Mouse (Mus musculus) large intestine, adult 2 months (tissue): ENCODE results near the gene Gm9732. TPM values are rescaled to one million over a fixed set of nuclear protein-coding genes. Genes with fewer than 3 reads are reported as not detected.
"Not testable (repeated sequence)": the region's sequence is repeated elsewhere in the genome, so short reads cannot be mapped to it uniquely, and the experiment has no call there.

Experiments used
- DNase-seq: peaks from one replicate; pipeline ENCODE4 v3.0.0-alpha.2; 2012; ENCODE audit warnings: low read depth, low spot score
- WGBS: fragments of 180-500 bp; shearing (Covaris S2); methylation state at CpG from one replicate; pipeline ENCODE4 v1.1.7; 2018; 5-methylcytosine and 5-hydroxymethylcytosine counted together
- polyA plus RNA-seq: library from polyadenylated mRNA; depleted of rRNA; stranded (reverse); fragments of >200 nt; gene quantifications from 2 replicates; pipeline ENCODE4 v1.2.3, GENCODE M21; 2012; rRNA removed

Gm9732 gene
- polyA plus RNA-seq = not detected in 2 replicates

DNA sequence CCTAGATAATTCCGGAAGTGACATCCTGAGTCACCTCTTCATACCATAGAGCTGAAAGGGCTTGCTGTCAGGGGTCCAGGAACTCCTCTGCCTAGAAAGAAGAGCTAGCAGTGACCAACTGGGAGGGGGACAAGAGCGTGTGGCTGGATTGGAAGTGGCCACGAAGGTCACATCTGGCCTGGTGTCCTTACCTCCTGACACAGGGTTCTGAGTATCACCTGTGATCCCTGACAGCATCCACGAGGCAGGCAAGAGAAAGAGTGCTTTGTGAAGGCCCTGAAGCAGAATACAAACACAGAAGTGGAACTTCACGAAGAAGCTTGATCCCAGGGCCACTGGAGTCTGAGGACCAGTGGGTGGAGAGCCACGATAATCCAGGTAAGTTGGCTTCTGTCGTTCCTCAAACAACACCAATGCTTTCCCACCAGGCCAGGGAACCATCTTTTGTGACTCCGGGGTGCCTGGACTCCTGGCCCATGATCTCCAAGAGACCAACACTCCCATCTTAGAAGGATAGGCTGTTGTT, at the start of gene Gm9732:
Gm9732 (plus strand) TSS at position 51 of the 526 bp plus-strand sequence.
- DNase-seq = not testable (repeated sequence)
- WGBS = 76% methylated on average over 8 of the region's 8 CpGs

DNA sequence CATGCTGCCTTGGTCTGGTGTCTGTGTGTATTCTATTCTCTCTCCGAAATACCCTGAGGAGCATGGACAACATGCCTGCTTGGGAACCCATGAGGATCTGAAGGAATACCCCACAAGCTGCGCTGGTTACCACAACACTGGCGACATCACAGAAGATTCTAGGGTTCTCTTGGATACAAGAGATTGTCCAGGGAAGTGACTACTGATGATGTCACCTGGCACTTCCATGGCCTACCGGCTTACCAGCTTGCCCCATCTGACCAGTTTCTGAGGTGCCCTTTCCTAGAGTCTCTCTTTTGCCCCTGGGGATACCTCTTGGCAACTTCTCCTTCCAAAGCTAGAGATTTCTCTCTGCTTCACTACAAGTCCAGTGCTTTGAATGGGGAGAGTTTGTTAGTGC, 39.6 kb upstream of the Gm9732 start, which contains the start of gene Gm8122:
Gm8122 (minus strand) TSS at position 101 of the 400 bp plus-strand sequence.
- not testable (repeated sequence) for DNase-seq
- 91% methylated on average over 4 of the region's 4 CpGs for WGBS

DNA sequence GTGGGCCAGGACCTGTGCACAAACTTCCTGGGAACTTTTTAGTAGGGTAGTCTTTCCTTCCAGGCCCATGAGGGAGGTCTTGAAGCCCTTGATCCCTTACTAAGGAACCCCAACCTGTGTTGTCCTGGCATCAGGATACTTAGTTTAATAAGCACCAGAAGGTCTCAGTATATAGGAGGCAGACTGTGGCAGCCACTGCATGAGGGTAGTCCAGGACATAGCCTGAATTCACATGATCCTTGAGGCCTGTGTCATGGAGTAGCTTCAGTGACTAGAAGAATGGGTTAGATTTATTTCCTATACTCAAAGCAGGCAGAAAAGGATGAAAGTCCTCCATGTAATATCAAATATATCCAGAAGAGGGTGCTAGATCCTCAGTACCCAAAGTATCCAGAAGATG, 37.1 kb upstream of the Gm9732 start:
- DNase-seq = not testable (repeated sequence)

DNA sequence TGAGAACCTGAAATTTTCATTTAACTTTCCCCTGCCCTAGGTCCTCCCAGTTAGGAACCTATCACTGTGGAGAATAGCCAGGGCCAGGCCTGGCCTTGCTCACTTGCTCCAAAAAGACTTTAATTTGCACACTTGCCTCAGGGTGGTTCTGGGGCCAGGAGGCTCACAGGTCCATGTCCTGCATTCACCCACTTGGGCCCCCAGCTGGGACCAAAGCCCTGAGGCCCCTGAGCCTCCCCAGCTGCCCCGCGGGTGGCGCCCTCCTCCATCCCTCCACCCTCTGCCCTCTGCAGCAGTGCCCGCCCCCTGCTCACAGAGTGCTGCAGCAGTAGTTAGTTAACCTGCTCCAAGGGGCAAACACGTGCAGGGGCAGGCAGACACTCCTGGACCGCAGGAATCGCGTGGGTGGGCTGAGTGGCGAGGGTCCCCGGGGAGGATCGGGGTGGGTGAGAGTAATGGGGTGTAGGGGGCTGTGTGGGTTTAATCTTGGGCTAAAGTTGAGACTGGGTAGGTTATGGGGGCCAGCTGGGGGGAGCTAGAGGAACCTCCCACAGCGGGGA, 25.1 kb upstream of the Gm9732 start:
- not testable (repeated sequence) for DNase-seq
- 28% methylated on average over 10 of the region's 12 CpGs for WGBS

DNA sequence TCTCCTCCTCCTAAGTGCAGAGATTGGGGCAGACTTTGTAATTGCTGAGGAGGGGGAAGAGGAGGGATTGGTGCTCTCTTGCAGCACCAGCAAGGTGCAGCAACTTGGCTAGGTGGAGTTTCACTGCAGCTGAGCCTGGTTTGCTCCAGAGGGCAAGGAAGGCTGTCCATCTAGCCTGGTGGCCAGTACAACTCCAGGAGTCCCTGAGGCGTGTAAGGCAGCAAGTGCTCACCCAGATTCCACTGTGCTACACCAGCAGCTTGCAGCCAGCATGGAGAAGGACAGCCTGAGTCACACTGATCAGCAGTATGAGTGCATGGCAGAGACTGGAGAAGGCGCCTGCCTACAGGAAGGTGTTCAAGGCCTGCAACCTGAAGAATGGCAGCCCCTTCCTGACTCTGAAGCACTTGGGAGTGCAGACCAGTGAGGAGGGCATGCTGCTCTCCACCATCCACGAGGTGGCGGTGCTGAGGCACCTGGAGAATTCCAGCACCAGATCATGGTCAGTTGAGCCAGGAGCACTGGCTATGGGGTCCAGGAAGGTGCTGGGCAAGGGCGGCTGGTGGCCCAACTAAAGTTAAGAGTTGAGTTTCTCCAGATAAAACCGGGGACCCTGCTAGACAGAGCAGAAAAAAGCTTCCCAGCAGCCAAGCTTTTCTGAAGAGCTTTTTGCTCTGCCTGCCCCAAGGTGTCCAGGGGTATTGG, 24.1 kb upstream of the Gm9732 start:
- whole genome bisulfite sequencing = 24% methylated on average over 5 of the region's 6 CpGs
- DNase-seq = not testable (repeated sequence)

DNA sequence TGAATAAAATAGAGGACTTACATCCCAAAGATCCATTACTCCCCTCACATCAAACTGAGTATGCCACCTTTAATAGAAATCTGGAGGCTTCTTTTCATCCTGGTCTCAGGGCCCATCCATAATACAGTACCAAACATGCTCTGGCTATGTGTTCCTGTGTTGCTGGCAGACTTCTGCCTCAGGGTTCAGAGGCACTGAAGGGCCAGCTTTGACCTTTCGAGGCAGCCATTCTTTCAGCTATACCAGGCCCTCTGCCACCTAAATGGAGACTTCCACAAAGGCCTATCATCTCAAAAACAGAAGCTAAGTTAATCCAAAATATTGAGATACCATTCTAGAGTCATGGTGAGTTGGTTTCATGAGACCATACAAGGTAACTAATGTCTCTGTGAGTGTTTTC, 18.3 kb upstream of the Gm9732 start:
- 69% methylated on average over 1 of the region's 1 CpGs for WGBS
- not testable (repeated sequence) for DNase-seq

DNA sequence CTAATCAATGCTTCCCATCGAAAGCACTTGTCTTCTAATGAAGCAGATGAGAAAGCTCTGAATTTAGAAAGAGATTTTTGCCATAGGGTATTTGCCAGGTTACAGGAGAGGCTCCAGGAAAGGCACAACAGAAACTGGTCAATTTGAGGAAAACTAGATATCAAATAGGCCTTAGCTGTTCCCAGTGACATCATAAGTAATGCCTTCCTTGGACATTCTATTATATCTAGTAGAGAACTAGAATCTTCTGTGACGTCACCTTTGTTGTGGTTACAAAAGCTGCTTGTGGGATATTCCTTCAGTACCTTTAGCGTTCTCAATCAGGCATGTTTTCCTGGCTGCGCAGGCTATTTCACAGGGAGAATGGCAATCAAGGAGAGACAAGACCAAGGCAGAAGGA, 16.5 kb upstream of the Gm9732 start, which contains the start of gene Gm8126:
Gm8126 (plus strand) TSS at position 301 of the 400 bp plus-strand sequence.
- WGBS = 87% methylated on average over 3 of the region's 4 CpGs
- not testable (repeated sequence) for DNase-seq

DNA sequence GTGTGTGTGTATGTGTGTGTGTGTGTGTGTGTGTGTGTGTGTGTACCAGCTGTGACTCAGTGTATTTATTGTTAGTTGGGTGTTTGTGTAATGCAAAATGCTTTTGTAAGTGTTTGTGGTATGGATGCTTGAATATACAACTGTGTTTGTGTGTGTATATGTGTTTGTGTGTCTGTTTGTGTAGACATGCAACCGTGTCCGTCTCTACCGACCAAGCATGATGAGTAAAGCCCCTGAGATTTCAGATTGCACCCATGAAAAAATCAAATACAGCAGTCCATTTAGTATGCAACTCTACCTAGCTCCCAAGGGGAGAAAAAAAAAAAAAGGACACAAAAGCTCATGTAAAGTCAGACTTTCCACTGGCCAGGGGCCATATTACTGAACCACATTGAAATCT, 11.4 kb upstream of the Gm9732 start:
- WGBS = 92% methylated on average over 3 of the region's 3 CpGs

DNA sequence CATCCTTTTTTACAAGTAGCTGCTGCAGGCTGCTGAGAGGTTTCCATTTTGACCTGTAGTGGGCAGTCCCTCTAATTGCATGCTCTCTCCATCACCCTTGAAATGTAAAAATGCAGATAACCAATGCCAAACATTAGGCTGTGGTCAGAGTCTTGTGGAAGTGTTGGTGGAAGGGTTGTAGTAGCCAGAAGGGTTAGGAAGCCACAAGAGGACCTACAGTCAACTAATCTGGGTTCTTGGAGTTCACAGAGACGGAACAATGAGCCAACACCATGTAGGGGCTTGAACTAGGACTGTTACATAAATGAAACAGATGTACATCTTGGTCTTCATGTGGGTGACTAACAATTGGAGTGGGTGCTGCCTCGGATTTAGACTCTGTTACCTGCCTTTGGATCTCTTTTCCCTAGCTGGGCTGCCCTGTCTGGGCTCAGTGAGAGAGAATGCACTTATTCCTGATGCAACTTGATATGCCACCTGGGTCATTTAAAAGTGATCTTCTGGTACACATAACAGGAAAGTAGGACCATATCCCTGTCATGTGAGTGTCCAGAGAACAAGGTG, 6.2 kb upstream of the Gm9732 start:
- WGBS = 23% methylated on average over 2 of the region's 2 CpGs
- DNase-seq = not testable (repeated sequence)

More for the DNA sequence above, 11.4 kb upstream of the Gm9732 start:
- not testable (repeated sequence) for DNase-seq

DNA sequence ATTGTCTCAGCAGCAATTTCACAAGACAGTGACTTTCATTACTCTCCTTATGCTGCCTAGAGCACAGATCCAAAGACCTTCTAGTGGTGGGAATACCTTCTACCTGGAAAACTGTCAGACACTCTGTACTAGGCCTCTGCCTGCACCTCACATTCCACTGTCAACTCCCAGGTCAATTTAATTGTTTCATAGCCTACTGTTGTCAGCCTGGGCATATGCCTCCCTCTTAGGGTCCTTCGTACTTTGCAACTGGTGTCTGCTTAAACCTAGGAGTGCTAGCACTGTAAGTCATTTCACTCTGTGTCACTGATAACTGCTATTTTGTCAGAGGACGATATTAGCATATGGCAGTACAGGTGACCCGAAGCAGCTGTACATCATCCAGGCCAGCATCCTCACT, 5.6 kb upstream of the Gm9732 start:
- 83% methylated on average over 3 of the region's 3 CpGs for WGBS
- DNase-seq = not testable (repeated sequence)

DNA sequence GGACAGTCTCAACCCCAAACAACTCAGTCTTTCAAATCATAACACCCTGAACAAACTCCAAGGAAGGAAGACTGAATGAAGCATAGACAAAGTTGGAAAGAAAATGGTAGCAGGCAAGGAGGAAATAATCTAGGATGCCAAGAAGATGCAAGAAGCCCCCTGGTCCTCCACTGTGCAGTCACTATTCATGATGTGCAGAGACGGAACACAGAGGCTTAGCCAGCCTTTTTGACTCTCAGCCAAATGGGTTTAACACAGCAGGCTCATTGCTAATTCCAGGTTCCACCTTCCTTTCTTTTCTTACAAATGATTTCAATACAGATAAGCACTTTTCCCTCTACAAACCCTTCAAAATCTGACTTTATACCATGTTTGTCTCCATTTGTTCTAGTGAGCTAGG, 1.7 kb upstream of the Gm9732 start:
- WGBS = 71% methylated on average over 1 of the region's 1 CpGs

DNA sequence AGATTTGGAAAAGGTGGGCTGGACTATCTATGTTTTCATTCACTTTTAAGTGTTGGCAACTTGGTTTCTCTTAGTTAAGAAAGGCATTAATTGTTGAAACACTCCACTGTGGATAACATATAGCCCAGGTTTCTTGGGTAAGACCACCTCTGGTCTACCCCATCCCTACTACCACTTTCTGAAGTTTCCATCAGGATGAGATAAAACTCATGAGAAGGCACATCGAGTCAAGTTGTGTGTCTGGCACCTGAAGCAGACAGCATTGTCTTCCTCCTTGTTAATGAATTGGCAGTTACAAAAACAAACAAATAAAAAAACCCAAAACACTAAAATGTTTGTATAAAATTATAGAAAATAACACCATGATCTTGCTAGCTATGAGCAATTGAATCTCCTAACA, 916 bp downstream of the Gm9732 start:
- WGBS = 67% methylated on average over 1 of the region's 1 CpGs

More for the DNA sequence above, 1.7 kb upstream of the Gm9732 start:
- not testable (repeated sequence) for DNase-seq

DNA sequence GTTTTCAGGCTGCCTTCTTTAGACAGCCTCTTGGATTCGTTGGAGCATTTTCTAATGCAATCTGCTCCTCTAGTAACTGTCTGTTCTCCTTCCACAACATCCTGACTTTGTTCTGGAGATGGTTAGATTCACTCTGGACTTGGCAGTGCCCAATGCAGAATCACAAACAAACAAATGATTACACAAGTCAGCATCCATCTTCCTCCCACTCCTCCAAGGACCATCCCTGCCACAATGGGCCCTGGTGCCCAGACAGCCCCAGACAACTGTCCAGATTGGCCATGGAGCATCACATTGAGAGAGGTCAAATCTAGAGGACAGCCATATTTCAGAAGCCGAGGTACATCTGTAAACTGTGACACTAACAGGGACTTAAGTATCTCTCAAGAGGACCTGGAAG, 2.6 kb downstream of the Gm9732 start:
- WGBS = 54% methylated on average over 2 of the region's 2 CpGs
- not testable (repeated sequence) for DNase-seq

More for the DNA sequence above, 916 bp downstream of the Gm9732 start:
- DNase-seq = not testable (repeated sequence)

DNA sequence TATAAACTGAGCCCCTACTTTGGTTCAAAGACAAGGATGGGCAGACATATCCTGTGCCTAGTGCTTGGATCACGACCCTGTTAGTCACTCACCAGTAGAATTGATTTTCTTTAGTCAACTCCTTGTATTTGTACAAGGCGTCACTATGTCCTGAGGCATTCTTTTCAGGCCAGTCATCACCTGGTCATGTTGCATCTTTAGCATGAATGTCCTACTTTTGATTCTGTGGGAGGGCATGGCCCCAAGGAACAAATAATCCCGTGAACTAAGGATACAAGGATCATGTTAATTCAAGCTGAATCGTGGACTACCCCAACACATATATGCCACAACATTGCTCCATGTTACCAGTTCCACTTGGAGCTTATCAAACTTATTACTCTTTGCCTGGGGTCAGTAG, 3.3 kb downstream of the Gm9732 start:
- DNase-seq = not testable (repeated sequence)
- WGBS = 61% methylated on average over 4 of the region's 4 CpGs

DNA sequence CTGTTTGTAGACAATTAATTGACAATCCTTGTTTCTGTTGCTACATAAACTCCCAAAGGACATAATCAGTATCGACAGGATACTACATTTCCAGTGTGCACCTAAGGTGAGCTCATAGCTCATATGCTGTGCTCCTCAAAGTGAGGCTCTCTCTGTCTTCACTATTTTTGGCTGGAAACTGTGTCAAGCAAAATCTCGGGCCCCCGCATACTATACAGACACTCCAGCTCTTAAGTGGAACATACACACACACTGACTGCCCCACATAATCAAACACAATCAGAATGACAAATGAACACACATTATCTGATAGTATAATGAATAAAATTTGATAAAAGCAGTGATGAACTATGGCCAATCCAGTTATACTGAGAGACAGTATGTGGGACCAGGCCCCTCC, 3.8 kb downstream of the Gm9732 start:
- WGBS = 90% methylated on average over 3 of the region's 3 CpGs
- DNase-seq = not testable (repeated sequence)

DNA sequence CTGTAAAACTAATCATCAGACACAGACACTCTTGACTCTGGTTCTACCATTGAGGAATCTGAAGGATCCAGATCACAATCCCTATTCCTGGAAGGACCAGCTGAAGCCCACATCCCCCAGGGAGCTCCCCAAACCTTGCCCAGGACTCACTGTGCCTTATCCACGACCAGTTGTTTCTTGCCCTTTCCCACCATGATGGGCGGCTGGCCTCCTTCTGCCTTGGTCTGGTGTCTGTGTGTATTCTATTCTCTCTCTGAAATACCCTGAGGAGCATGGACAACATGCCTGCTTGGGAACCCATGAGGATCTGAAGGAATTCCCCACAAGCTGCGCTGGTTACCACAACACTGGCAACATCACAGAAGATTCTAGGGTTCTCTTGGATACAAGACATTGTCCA, 18.7 kb downstream of the Gm9732 start, which contains the start of gene Gm8127:
Gm8127 (minus strand) TSS at position 330 of the 400 bp plus-strand sequence.
- not testable (repeated sequence) for DNase-seq
- 81% methylated on average over 3 of the region's 3 CpGs for WGBS

DNA sequence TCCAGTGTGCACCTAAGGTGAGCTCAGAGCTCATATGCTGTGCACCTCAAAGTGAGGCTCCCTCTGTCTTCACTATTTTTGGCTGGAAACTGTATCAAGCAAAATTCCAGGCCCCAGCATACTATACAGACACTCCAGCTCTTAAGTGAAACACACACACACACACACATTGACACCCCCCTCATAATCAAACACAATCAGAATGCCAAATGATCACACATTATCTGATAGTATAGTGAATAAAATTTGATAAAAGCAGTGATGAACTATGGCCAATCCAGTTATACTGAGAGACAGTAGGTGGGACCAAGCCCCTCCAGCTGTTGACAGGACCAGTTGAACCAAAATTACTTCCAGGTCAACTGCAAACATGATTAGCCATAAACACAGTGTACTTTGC, 44.7 kb downstream of the Gm9732 start:
- not testable (repeated sequence) for DNase-seq

DNA sequence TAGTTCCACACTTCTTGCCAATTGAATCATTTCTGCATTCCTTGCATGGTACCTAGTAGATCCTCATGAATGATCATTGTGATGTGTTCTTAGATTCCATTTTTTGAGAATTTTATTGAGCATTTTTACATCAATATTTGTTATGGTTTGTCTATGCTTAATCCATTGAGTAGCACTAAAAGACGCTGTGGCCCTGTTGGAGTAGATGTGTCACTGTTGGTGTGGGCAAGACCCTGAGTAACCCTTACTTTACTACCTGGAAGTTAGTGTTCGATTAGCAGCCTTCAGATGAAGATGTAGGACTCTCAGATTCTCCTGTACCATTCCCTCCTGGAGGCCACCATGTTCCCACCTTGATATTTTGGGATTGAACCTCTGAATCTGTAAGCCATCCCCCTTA, 53.8 kb downstream of the Gm9732 start:
- 51% methylated on average over 2 of the region's 2 CpGs for WGBS
- not testable (repeated sequence) for DNase-seq

DNA sequence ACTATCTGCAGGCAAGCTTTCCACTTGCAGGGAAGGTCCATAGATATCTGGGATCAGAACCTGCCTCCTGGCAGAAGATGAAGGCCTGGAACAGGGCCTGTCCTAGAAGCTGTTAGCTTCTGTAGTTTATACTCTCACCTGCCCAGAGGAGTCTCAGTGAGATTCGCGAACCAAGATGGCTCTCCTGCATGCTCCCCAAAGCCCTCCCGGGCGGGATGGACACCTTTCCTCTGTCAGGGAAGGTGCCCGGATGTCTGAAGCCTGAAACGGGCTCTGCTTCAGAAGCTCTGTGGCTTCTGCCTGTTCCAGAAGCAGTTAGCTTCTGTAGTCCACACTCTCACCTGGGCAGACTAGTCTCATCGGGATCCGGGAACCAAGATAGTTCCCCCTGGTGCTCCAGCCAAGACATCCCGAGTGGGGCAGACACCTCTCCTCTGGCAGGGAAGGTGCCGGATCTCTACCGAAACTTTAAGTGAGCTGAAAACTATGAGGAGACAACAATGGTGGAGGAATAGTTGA, 56.6 kb downstream of the Gm9732 start:
- DNase-seq = not testable (repeated sequence)
- WGBS = 89% methylated on average over 11 of the region's 11 CpGs

DNA sequence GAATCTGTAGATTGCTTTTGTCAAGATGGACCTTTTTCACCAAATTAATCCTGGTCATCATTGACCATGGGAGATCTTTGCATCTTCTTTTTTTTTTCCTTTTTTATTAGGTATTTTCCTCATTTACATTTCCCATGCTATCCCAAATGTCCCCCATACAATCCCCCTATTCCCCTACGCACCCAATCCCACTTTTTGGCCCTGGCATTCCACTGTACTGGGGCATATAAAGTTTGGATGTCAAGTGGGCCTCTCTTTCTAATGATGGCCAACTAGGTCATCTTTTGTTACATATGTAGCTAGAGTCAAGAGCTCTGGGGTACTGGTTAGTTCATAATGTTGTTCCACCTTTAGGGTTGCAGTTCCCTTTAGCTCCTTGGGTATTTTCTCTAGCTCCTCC, 62.8 kb downstream of the Gm9732 start:
- not testable (repeated sequence) for DNase-seq
- WGBS = 36% methylated on average over 1 of the region's 1 CpGs
